Mouse (Mus musculus) liver, postnatal 0 days (tissue): ENCODE data around the gene Map4k1. TPM values are rescaled to one million over a fixed set of nuclear protein-coding genes. Genes with fewer than 3 reads are reported as not detected.

Experiments
- ATAC-seq: fragments of 200-750 bp; cut with Nextera tagmentation; 2 replicates; pipeline ENCODE4 v1.8.0; 2017; ENCODE audit warnings: mild to moderate bottlenecking, moderate library complexity
- DNase-seq: peaks from one replicate; pipeline ENCODE4 v3.0.0-alpha.2; 2016
- H3K27ac ChIP-seq: fragments of 300-500 bp; sonication (generic); 2 replicates; pipeline ENCODE4 v1.5.1; 2014; ENCODE audit warnings: antibody characterized with exemption, moderate library complexity, mild to moderate bottlenecking, low read depth
- H3K27me3 ChIP-seq: fragments of 300-500 bp; sonication (generic); 2 replicates; pipeline ENCODE4 v1.6.1; 2014; ENCODE audit warnings: low read length, control low read depth, mixed read lengths; ENCODE audit not compliant: insufficient read depth
- H3K36me3 ChIP-seq: fragments of 300-500 bp; sonication (generic); replicated peaks from 2 replicates; pipeline ENCODE4 v1.6.1; 2014; ENCODE audit warnings: mild to moderate bottlenecking, control low read depth, low read length, moderate library complexity, mixed read lengths; ENCODE audit not compliant: insufficient read depth
- H3K4me1 ChIP-seq: fragments of 300-500 bp; sonication (generic); 2 replicates; pipeline ENCODE4 v1.6.1; 2014; ENCODE audit warnings: antibody characterized with exemption, mild to moderate bottlenecking, control low read depth; ENCODE audit not compliant: insufficient read depth
- H3K4me2 ChIP-seq: fragments of 300-500 bp; sonication (generic); 2 replicates; pipeline ENCODE4 v1.6.1; 2014; ENCODE audit warnings: low read depth, mild to moderate bottlenecking, low read length, moderate library complexity, mixed read lengths
- H3K4me3 ChIP-seq: fragments of 300-500 bp; sonication (generic); 2 replicates; pipeline ENCODE4 v1.5.1; 2014; ENCODE audit warnings: low read depth, low read length
- H3K9ac ChIP-seq: fragments of 300-500 bp; sonication (generic); replicated peaks from 2 replicates; pipeline ENCODE4 v1.6.1; 2014; ENCODE audit warnings: mild to moderate bottlenecking, moderate library complexity
- H3K9me3 ChIP-seq: fragments of 300-500 bp; sonication (generic); 2 replicates; pipeline ENCODE4 v1.6.1; 2016; ENCODE audit warnings: mild to moderate bottlenecking, control low read depth, low read length, mixed read lengths
- CTCF ChIP-seq: sonication (generic); IDR thresholded peaks from 2 replicates; pipeline ENCODE4 v1.5.1; 2016; ENCODE audit warnings: antibody characterized with exemption, low read depth
- EP300 ChIP-seq: IDR thresholded peaks from 2 replicates; pipeline ENCODE4 v1.6.1; 2016; ENCODE audit warnings: antibody characterized with exemption, low read depth, mild to moderate bottlenecking
- WGBS: fragments of 180-500 bp; shearing (Covaris S2); extraction: QIAGEN DNeasy Blood & Tissue Kit; methylation state at CpG from one replicate; pipeline ENCODE4 v1.1.7; 2014; ENCODE audit not compliant: insufficient replicate concordance; 5-methylcytosine and 5-hydroxymethylcytosine counted together
- polyA plus RNA-seq: library from polyadenylated mRNA; unstranded; fragments of >200 nt; fragmentation: Nextera tagmentation; extraction: Ambion mirVana; gene quantifications from 2 replicates; pipeline ENCODE4 v1.2.1, GENCODE M21; 2015

Gene Map4k1
- polyA plus RNA-seq, 1 experiment from 2014 or later, result 16.5 TPM

DNA sequence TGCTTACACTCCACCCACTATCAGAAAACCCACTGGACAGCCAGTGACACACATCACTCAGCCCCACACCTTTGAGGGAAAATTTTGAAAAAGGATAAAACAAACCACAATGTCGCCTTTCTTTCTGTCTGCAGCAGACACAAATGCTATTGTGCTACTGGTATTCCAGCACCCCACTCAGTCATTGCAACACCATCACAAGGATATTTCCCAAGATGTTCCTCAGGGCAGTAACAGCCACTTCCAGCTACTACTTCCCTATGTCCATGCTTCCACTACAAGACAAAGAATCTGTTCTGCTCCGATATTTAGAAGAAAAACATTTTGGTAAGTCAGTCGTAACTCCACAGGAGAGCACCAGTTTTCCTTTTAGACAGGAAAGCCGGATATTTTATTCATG lies 27.1 kb upstream of the Map4k1 start:
- ATAC-seq (no peak), DNase-seq (no peak)
- 81% methylated on average over 4 of the region's 4 CpGs for WGBS
- Histone ChIP-seq H3K36me3 (peaks cover 7% of the 10 kb centered on the region), H3K9ac (no peak overlapping the region; the same call in 1 of the 2 replicates), H3K9me3 (no peaks in the 10 kb centered on the region), H3K4me2 (peak overlapping the region; percentile 28; the same call in 1 of the 2 replicates), H3K27me3 (no peaks in the 10 kb centered on the region), H3K27ac (peak overlapping the region; percentile 62; the same call in 1 of the 2 replicates), H3K4me1 (peaks cover 91% of the 10 kb centered on the region), H3K4me3 (no peak overlapping the region)
- no peak for TF ChIP-seq CTCF
- no peak for TF ChIP-seq EP300

DNA sequence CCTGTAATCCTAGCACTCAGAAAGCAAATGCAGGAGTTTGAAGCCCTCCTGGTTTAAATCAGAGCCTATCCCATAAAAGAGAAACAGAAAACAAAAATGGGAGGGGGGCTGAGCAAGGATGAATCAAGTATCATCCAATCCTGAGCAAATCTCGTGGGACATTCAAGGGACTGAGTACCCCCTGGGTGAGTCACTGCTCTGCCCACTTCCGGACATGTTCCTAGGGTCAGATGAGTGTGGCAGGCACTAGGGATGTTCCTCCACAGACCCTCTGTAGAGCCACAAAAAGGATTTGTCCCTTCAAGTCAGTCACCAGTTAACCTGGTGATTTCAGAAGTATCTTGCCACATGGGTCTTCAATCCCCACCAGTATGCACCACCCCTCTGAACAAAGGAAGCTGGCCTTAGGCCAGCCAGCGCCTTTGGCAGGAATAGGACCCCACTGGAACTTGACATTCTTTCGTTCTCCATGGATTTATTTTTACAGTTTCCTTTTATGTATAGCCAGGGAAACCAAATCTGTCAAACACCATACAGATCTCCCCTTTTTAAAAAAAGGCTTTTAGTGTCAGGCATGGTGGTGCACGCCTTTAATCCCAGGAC lies 26.5 kb upstream of the Map4k1 start:
- H3K36me3 ChIP-seq, result peaks cover 4% of the 10 kb centered on the region
- no peaks in the 10 kb centered on the region for H3K9me3 ChIP-seq
- no peak for ATAC-seq
- H3K27me3 ChIP-seq, result no peaks in the 10 kb centered on the region
- 68% methylated on average over 5 of the region's 5 CpGs for WGBS
- H3K4me3 ChIP-seq, result no peak overlapping the region
- TF ChIP-seq EP300 (no peak), CTCF (no peak)
- DNase-seq, result no peak
- H3K4me1 ChIP-seq, result peaks cover 93% of the 10 kb centered on the region
- no peak overlapping the region for H3K9ac ChIP-seq
- no peak overlapping the region for H3K4me2 ChIP-seq
- peak overlapping the region; percentile 62 for H3K27ac ChIP-seq

DNA sequence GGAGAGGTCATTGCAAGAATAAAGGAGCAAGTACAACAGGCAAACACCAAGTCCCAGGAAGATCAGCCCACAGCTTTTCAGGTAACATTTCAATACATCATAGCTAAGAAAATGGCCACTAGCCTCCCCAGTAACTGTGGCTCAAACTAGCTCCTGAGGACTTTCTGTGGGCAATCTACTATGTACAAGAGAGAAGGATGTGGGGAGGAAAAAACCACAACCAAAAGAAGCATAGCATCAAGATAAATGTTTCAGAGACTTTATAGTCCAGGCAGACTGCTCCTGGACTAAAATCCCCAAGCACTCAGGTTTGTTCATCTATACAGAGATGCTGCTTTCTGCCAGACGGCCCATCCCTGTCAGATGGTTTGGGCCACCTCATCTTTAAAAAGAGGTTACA lies 25.6 kb upstream of the Map4k1 start:
- ATAC-seq, result no peak
- no peaks in the 10 kb centered on the region for H3K9me3 ChIP-seq
- TF ChIP-seq CTCF (no peak), EP300 (no peak)
- 85% methylated on average over 1 of the region's 1 CpGs for WGBS
- H3K27ac ChIP-seq, result peak overlapping the region; percentile 49
- H3K4me2 ChIP-seq, result peak overlapping the region; percentile 14; the same call in 1 of the 2 replicates
- peaks cover 89% of the 10 kb centered on the region for H3K4me1 ChIP-seq
- no peak for DNase-seq
- H3K27me3 ChIP-seq, result no peaks in the 10 kb centered on the region
- no peak overlapping the region for H3K4me3 ChIP-seq
- H3K36me3 ChIP-seq, result no peaks in the 10 kb centered on the region
- peak overlapping the region; percentile 21; the same call in 1 of the 2 replicates for H3K9ac ChIP-seq

DNA sequence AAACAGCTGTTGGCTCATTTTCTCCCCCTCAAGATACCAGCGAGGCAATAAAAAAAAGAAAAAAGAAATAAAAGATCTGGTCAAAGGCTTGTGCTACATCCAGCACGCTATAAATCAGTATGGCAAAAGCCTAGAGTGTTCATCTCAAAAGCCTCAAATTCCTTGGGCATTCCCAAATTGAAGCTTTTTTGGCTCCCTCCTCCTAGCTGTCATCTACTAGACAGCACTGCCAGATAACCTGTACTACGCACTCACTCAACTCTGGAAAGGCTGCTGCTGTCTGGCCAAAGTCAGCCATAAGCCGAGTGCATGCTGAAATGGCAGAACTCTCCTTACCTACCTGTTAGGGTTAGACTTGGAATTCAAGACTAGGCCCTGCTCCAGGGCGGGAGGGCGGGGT lies 24.6 kb upstream of the Map4k1 start:
- no peaks in the 10 kb centered on the region for H3K27me3 ChIP-seq
- H3K9ac ChIP-seq, result peak overlapping the region; percentile 36; the same call in 1 of the 2 replicates
- WGBS, result 62% methylated on average over 6 of the region's 6 CpGs
- H3K27ac ChIP-seq, result peak overlapping the region; percentile 69
- peak overlapping the region; percentile 0; the same call in 1 of the 2 replicates for H3K4me2 ChIP-seq
- H3K36me3 ChIP-seq, result no peaks in the 10 kb centered on the region
- no peak for DNase-seq
- no peak overlapping the region for H3K4me3 ChIP-seq
- TF ChIP-seq EP300 (no peak), CTCF (no peak)
- H3K9me3 ChIP-seq, result no peaks in the 10 kb centered on the region
- peaks cover 80% of the 10 kb centered on the region for H3K4me1 ChIP-seq
- ATAC-seq, result no peak

DNA sequence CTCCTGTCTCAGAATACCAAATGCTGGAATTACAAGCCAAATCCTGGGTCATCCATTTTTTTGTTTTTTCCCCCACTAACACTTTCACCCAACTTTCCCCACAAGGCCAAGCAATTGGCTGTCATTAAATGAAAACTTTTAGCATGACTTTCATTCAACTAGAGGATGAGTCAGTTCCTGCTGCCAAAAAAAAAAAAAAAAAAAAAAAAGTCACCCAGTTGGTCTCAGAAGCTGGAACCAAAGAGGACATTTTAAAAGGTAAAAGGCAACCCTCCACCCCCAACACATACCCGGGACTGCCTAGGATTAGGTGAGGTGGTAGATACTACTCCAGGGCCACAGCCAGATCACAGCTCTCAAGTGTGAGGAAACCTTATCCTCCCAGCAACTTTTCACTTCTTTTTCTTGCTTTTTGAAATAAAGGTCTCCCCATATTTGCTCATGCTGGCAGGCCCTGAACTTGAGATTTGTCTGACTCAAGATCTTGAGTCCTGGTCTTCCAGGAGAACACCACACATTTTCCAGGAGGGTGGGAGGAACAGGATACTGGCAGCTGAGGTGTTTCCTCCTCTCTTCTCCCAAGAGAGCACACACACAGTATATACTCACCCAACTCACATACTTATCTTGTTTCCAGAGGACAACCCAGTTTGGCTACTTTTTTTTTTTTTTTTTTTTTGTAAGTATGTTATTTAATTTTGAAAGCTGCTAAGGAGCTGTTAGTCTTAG lies 23.7 kb upstream of the Map4k1 start:
- Histone ChIP-seq H3K36me3 (no peaks in the 10 kb centered on the region), H3K9me3 (no peaks in the 10 kb centered on the region), H3K4me1 (peaks cover 78% of the 10 kb centered on the region), H3K27me3 (no peaks in the 10 kb centered on the region), H3K4me2 (peak overlapping the region; percentile 92), H3K4me3 (no peak overlapping the region; the same call in 1 of the 2 replicates), H3K9ac (peak overlapping the region; percentile 93; the same call in 1 of the 2 replicates), H3K27ac (peak overlapping the region; percentile 69)
- no peak for ATAC-seq
- TF ChIP-seq CTCF (no peak), EP300 (no peak)
- no peak for DNase-seq
- 28% methylated on average over 1 of the region's 1 CpGs for WGBS

DNA sequence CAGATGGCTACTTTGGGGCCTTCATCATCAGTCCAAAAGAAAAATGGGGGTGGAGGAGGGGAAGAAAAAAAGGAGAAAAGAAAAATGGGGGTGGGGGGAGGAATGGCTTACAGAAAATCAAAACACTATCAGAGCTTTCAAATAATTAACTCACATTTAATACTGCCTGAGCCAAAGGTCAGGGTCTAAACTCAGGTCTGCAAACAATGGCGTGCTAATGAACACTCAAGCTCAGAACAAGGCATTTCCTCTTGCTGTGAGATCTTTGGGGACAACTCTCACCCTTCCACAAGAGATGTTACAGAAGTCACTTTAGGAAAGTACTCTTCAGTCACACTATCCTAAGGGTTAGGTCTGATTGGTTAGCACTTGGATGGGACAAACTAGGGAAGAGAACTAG lies 23.1 kb upstream of the Map4k1 start:
- Histone ChIP-seq H3K9ac (peak overlapping the region; percentile 93; the same call in 1 of the 2 replicates), H3K4me2 (peak overlapping the region; percentile 92), H3K4me1 (peaks cover 74% of the 10 kb centered on the region), H3K27ac (peak overlapping the region; percentile 69), H3K4me3 (peak overlapping the region; percentile 89), H3K9me3 (no peaks in the 10 kb centered on the region), H3K27me3 (no peaks in the 10 kb centered on the region), H3K36me3 (no peaks in the 10 kb centered on the region)
- DNase-seq (no peak), ATAC-seq (no peak)
- TF ChIP-seq EP300 (no peak), CTCF (no peak)
- 61% methylated on average over 1 of the region's 1 CpGs for WGBS
